Mouse (Mus musculus) testis, adult 2 months (tissue): ENCODE results near the gene Pbld1.
A peak's percentile ranks its signal among the peaks of the same experiment; 100 is the strongest.

Source experiments
- CTCF ChIP-seq: fragments of 200-500 bp; IDR thresholded peaks from 2 replicates; pipeline ENCODE4 v1.5.1; 2012; ENCODE audit warnings: low read depth, mild to moderate bottlenecking, inconsistent platforms, low read length, moderate library complexity; ENCODE audit not compliant: control insufficient read depth, insufficient read depth, insufficient replicate concordance
- POLR2A ChIP-seq: fragments of 200-500 bp; IDR thresholded peaks from 2 replicates; pipeline ENCODE4 v1.6.1; 2012; ENCODE audit warnings: low read depth, mild to moderate bottlenecking, inconsistent platforms, low read length, moderate library complexity; ENCODE audit not compliant: control insufficient read depth

GRCm38 (mm10) chr10:63065988-63066387 lies 6.0 kb downstream of the Pbld1 start:
- no peak for TF ChIP-seq POLR2A
- TF ChIP-seq CTCF, result peak; percentile 65; the same call in 1 of the 2 replicates
